Mouse (Mus musculus) neural tube, embryonic 11.5 days (tissue): ENCODE measurements around the gene Senp3. TPM values are rescaled to one million over a fixed set of nuclear protein-coding genes. Genes with fewer than 3 reads are reported as not detected.
A peak's percentile ranks its signal among the peaks of the same experiment; 100 is the strongest.

Experiments used
- ATAC-seq: fragments of 200-750 bp; cut with Nextera tagmentation; 2 replicates; pipeline ENCODE4 v1.8.0; 2017; ENCODE audit warnings: moderate number of reproducible peaks, mild to moderate bottlenecking, moderate TSS enrichment, moderate library complexity; ENCODE audit not compliant: insufficient read depth, low FRiP score, low TSS enrichment
- DNase-seq: peaks from one replicate; pipeline ENCODE4 v3.0.0-alpha.2; 2015; ENCODE audit warnings: low spot score
- H3K27ac ChIP-seq: fragments of 300-500 bp; sonication (generic); 2 replicates; pipeline ENCODE4 v1.5.1; 2014; ENCODE audit warnings: low read depth, mild to moderate bottlenecking, low read length
- H3K27me3 ChIP-seq: fragments of 300-500 bp; sonication (generic); 2 replicates; pipeline ENCODE4 v1.6.1; 2014; ENCODE audit warnings: mild to moderate bottlenecking, low read length, mixed read lengths; ENCODE audit not compliant: control insufficient read depth, insufficient read depth
- H3K36me3 ChIP-seq: fragments of 300-500 bp; sonication (generic); 2 replicates; pipeline ENCODE4 v1.6.1; 2014; ENCODE audit warnings: mild to moderate bottlenecking, low read length, moderate library complexity, mixed read lengths; ENCODE audit not compliant: control insufficient read depth, insufficient read depth
- H3K4me1 ChIP-seq: fragments of 300-500 bp; sonication (generic); 2 replicates; pipeline ENCODE4 v1.6.1; 2014; ENCODE audit warnings: low read length, mixed read lengths; ENCODE audit not compliant: control insufficient read depth, insufficient read depth
- H3K4me2 ChIP-seq: fragments of 300-500 bp; sonication (generic); 2 replicates; pipeline ENCODE4 v1.6.1; 2014; ENCODE audit warnings: low read depth, mild to moderate bottlenecking, moderate library complexity
- H3K4me3 ChIP-seq: fragments of 300-500 bp; sonication (generic); 2 replicates; pipeline ENCODE4 v1.5.1; 2014; ENCODE audit warnings: low read depth, low read length
- H3K9ac ChIP-seq: fragments of 300-500 bp; sonication (generic); 2 replicates; pipeline ENCODE4 v1.6.1; 2014; ENCODE audit warnings: mild to moderate bottlenecking, low read length
- H3K9me3 ChIP-seq: fragments of 300-500 bp; sonication (generic); 2 replicates; pipeline ENCODE4 v1.6.1; 2016; ENCODE audit warnings: low read length; ENCODE audit not compliant: control insufficient read depth
- WGBS: fragments of 180-500 bp; shearing (Covaris S2); extraction: QIAGEN DNeasy Blood & Tissue Kit; methylation state at CpG from one replicate; pipeline ENCODE4 v1.1.7; 2014; 5-methylcytosine and 5-hydroxymethylcytosine counted together
- polyA plus RNA-seq: library from polyadenylated mRNA; unstranded; fragments of >200 nt; fragmentation: Nextera tagmentation; extraction: Ambion mirVana; gene quantifications from 2 replicates; pipeline ENCODE4 v1.2.1, GENCODE M21; 2014

The Senp3 gene
- polyA plus RNA-seq, 1 experiment from 2014 or later, result 93.8 TPM

DNA sequence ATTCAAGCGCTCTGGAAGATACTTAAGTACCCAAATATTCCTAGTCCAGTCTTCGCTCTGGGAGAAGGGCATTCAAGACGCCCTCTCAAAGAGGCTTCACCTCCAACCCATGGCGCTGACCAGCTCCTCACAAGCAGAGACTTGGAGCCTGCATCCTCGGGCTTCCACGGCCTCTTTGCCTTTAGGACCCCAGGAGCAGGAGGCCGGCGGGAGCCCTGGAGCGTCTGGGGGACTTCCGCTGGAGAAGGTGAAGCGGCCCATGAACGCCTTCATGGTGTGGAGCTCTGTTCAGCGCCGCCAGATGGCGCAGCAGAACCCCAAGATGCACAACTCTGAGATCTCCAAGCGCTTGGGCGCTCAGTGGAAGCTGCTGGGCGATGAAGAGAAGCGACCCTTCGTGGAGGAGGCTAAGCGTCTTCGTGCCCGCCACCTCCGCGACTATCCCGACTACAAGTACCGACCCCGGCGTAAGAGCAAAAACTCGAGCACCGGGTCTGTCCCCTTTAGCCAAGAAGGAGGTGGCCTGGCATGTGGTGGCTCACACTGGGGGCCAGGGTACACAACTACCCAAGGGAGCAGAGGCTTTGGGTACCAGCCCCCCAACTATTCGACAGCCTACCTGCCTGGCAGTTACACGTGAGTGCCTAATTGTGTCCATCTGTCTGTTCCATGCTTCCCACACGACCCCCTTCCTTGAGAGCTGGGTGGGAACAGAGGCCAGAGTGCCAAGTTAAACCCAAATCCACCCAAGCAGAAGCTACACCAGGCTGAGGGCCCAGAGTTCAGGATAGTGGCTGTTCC is 26.4 kb downstream of the Senp3 start, which contains the start of gene Sox15:
TSS of gene Sox15 (plus strand) at position 51 of the 801 bp plus-strand sequence.
- Histone ChIP-seq H3K4me2 (no peak within 1 kb of the TSS), H3K36me3 (peaks cover 38% of the 10 kb centered on the region), H3K9me3 (no peaks in the 10 kb centered on the region), H3K4me1 (no peaks in the 10 kb centered on the region), H3K27me3 (no peaks in the 10 kb centered on the region), H3K4me3 (no peak within 1 kb of the TSS), H3K27ac (peak within 1 kb of the TSS; percentile 0; the same call in 1 of the 2 replicates), H3K9ac (0 out of 2 replicates have a peak within 1 kb of the TSS, but pooled peaks have one; percentile 7)
- ATAC-seq, result peak; percentile 73; the same call in 1 of the 2 replicates
- peak; percentile 87 for DNase-seq
- WGBS, result 28% methylated on average over 34 of the region's 34 CpGs

DNA sequence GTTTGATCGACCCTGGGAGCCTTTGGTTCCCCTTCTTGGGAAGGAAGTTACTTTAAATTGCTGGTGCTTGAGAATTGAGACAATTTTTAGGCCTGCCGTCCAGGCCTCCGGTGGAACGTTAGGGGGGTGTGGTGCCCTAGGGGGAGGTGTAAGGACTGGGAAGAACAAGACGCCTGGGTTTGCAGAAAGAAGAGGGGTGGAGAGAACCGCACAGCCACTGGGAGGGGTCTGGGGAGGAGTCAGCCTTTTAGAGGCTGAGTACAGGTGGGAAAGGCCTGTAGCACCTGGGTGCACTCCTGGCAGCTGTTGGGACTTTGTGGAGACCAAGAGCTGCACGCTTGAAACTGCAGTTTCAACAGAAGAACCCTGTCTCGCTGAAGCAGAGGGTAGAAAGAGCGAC is 27.1 kb downstream of the Senp3 start:
- ATAC-seq (no peak), DNase-seq (no peak)
- no peak overlapping the region for H3K4me3 ChIP-seq
- H3K9ac ChIP-seq, result no peak overlapping the region
- WGBS, result 45% methylated on average over 9 of the region's 9 CpGs
- peaks cover 40% of the 10 kb centered on the region for H3K36me3 ChIP-seq
- H3K27me3 ChIP-seq, result no peaks in the 10 kb centered on the region
- H3K4me1 ChIP-seq, result no peaks in the 10 kb centered on the region
- H3K4me2 ChIP-seq, result no peak overlapping the region
- H3K27ac ChIP-seq, result peak overlapping the region; percentile 0; the same call in 1 of the 2 replicates
- no peaks in the 10 kb centered on the region for H3K9me3 ChIP-seq

GRCm38 (mm10) chr11:69653399-69653798 is 28.5 kb downstream of the Senp3 start:
- Histone ChIP-seq H3K36me3 (peaks cover 46% of the 10 kb centered on the region), H3K27ac (no peak overlapping the region), H3K4me1 (no peaks in the 10 kb centered on the region), H3K9me3 (no peaks in the 10 kb centered on the region), H3K4me3 (no peak overlapping the region), H3K4me2 (no peak overlapping the region), H3K9ac (no peak overlapping the region), H3K27me3 (no peaks in the 10 kb centered on the region)
- WGBS, result 80% methylated on average over 5 of the region's 5 CpGs
- no peak for DNase-seq
- no peak for ATAC-seq

DNA sequence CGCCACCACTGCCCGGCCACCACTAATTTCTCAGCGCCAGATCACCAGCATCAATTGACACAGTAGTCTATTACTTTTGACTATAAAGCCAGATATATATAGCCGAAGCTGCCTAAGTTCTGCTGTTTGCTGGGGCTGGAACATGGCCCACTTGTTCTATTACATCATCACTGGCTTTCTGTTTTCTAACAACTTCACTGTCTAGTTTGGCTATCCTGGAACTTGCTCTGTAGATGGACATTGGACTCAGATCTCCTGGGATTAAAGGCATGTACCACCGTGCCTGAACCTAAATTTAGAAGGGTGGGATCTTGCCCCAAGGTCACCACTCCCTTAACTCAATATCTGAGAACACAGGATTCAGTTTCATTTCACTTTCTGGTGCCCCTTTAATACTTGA is 36.0 kb downstream of the Senp3 start:
- no peak for DNase-seq
- peaks cover 43% of the 10 kb centered on the region for H3K36me3 ChIP-seq
- no peak overlapping the region for H3K4me3 ChIP-seq
- WGBS, result 94% methylated on average over 5 of the region's 5 CpGs
- H3K4me2 ChIP-seq, result no peak overlapping the region
- no peaks in the 10 kb centered on the region for H3K27me3 ChIP-seq
- no peak overlapping the region for H3K9ac ChIP-seq
- no peaks in the 10 kb centered on the region for H3K9me3 ChIP-seq
- H3K27ac ChIP-seq, result no peak overlapping the region
- H3K4me1 ChIP-seq, result no peaks in the 10 kb centered on the region
- ATAC-seq, result no peak

- Histone ChIP-seq H3K4me1 (peaks cover 17% of the 10 kb centered on the region), H3K27ac (no peak overlapping the region), H3K36me3 (no peaks in the 10 kb centered on the region; the same call in 1 of the 2 replicates), H3K27me3 (no peaks in the 10 kb centered on the region), H3K4me2 (no peak overlapping the region), H3K9me3 (no peaks in the 10 kb centered on the region), H3K9ac (no peak overlapping the region), H3K4me3 (no peak overlapping the region)
- no peak for DNase-seq
- WGBS, result 95% methylated on average over 3 of the region's 3 CpGs
- ATAC-seq, result no peak
Measured at GRCm38 (mm10) chr11:69635471-69635870, 46.4 kb downstream of the Senp3 start.

DNA sequence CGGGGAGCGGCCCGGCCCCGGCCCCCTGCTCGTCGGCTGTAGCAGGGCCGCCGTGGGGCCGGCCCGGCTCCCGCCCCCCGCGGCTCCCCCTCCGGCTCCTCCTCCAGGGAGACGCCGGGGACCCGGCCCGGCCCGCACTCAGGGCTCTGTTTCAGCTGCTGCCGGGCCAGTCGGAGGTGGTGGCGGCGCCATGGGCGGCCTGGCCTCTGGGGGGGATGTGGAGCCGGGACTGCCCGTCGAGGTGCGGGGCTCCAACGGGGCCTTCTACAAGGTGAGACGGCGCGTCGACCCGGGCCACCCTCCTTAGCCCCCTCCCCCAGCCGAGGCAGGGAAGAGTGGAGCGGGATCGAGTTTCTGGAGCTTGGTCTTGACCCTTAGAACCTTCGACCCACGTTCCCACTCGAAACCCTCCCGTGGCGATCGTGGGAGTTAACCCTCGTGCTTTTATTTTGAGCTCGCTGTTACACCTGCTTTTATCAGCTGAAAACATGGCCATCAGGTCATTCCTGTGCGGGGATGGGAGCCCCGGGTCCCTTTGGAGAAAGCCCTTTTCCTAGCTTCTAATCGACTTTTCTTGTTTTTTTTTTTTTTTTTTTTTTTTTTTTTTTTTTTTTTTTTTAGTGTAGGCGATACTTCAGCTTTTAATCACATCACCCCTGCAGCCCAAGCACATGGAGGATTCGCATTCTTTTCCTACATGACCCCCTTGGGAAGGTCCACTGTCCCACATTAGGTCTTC is 48.6 kb downstream of the Senp3 start:
- H3K27me3 ChIP-seq, result no peaks in the 10 kb centered on the region
- peak; percentile 56 for ATAC-seq
- H3K9ac ChIP-seq, result peak overlapping the region; percentile 96
- H3K9me3 ChIP-seq, result no peaks in the 10 kb centered on the region
- DNase-seq, result no peak
- WGBS, result under 1% methylated on average over 44 of the region's 50 CpGs
- peaks cover 17% of the 10 kb centered on the region for H3K4me1 ChIP-seq
- H3K27ac ChIP-seq, result peak overlapping the region; percentile 96
- H3K4me3 ChIP-seq, result peak overlapping the region; percentile 99
- peak overlapping the region; percentile 74 for H3K4me2 ChIP-seq
- H3K36me3 ChIP-seq, result no peaks in the 10 kb centered on the region; the same call in 1 of the 2 replicates

GRCm38 (mm10) chr11:69632284-69633089 is 49.4 kb downstream of the Senp3 start, which contains the start of gene Fxr2:
TSS of gene Fxr2 (plus strand) at chr11:69632990.
- peak within 1 kb of the TSS; percentile 96 for H3K9ac ChIP-seq

GRCm38 (mm10) chr11:69629802-69630201 is 52.1 kb downstream of the Senp3 start:
- H3K36me3 ChIP-seq, result no peaks in the 10 kb centered on the region
- no peaks in the 10 kb centered on the region for H3K9me3 ChIP-seq
- no peak overlapping the region for H3K27ac ChIP-seq
- H3K4me2 ChIP-seq, result no peak overlapping the region
- H3K4me1 ChIP-seq, result peaks cover 9% of the 10 kb centered on the region
- H3K9ac ChIP-seq, result no peak overlapping the region
- no peaks in the 10 kb centered on the region for H3K27me3 ChIP-seq
- no peak for DNase-seq
- WGBS, result 64% methylated on average over 1 of the region's 1 CpGs
- ATAC-seq, result no peak
- H3K4me3 ChIP-seq, result no peak overlapping the region

More at GRCm38 (mm10) chr11:69632284-69633089, 49.4 kb downstream of the Senp3 start, which contains the start of gene Fxr2:
- DNase-seq (peak; percentile 100), ATAC-seq (peak; percentile 99)
- Histone ChIP-seq H3K4me1 (peaks cover 17% of the 10 kb centered on the region), H3K9me3 (no peaks in the 10 kb centered on the region), H3K4me3 (peak within 1 kb of the TSS; percentile 99), H3K4me2 (peak within 1 kb of the TSS; percentile 74), H3K27me3 (no peaks in the 10 kb centered on the region), H3K27ac (peak within 1 kb of the TSS; percentile 96), H3K36me3 (no peaks in the 10 kb centered on the region; the same call in 1 of the 2 replicates)
- 0% methylated on average over 35 of the region's 56 CpGs for WGBS
